Mouse (Mus musculus): ENCODE measurements around the gene Bmpr1b.

DNA sequence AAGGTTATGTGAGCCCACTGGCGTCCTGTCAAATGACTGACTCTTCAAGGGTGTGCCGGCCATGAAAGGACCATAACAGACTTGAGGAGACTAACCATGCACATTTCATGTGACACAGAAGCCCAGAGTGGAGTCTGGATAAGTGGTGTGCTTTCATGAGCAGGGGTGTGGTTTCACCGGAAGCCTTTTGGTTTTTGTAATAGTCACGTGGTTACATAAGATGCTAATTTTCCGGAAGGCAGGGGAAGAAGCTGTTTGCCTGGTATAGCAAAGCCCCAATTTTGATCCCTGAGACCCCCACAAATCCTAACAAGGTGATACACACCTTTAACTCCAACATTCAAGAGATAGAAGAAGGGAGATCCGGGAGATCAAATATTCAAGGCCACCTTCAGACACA is 38.3 kb upstream of the Bmpr1b start:
- TF ChIP-seq CTCF (IDR thresholded peaks at IDR 0.05; ENCODE audit: control insufficient read depth, insufficient read depth, low read length) (no peak), POLR2A (IDR thresholded peaks at IDR 0.05; ENCODE audit: borderline replicate concordance, control insufficient read depth, low read depth, low read length) (no peak)
